Mouse (Mus musculus): ENCODE measurements around the gene Cd151.
"Not testable (repeated sequence)": the region's sequence is repeated elsewhere in the genome, so short reads cannot be mapped to it uniquely, and the experiment has no call there.

Cd151 gene

DNA sequence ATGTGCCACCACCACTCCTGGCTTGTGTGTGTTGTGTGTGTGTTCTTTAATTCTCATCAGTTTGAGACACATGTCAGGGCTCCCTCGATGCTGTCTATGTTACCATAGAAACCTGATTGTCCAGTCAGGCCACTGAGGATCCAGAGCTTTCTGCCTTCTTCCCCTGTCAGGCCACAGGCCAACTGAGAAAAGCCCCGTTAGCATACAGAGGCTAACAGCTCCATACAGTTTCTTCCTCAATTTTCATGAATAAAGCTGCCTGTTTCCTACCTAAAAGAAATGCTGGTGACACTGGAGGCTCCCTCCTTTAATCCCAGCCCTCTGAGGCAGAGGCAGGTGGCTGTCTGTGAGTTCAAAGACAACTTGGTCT, 30.7 kb upstream of the Cd151 start:
- DNase-seq = no peak

DNA sequence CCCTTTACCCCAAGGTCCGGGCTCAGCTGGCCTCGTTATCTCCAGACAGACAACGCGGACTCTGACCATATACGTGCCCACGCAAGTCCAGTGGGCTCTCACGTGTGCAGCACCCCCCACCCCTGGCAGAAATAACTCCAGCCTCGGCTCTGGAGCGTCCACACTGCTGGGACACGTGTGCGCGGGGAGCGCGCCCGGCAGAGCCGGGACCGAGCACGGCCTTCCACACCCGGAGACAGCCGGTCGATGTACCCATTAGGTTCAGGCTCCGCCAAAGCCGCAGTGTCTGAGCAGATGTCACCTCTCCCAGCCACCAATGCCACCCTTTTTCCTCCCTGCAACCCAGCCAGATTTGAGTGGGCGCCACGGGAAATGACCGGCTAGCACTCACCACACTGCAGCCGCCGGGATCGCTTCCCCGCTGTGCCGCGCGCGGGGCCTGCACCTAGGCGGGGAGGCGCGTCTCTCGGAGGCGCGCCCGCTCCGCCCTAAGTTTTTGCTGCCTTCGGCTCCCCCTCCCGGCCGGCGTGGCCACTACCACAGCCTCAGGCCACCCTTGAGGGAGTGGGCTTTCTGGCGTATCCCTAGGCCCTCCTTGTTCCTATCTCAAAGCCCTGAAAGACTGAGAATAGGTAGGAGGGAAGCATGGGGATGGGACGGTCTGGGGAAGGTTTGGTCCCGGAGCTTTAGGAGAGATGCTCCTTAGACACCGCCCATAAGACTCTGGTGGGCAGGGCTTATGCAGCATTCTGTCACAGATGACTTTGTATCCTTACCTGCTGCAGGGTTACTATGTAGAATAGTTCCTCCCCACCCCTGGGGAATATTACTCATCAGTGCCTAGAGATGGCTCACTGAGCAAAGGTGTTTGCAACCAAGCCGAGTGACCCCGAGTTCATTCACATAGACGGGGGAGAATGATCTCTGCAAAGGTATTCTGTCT, 29.7 kb upstream of the Cd151 start, which contains the start of gene Slc25a22:
Slc25a22 (minus strand) TSS at position 715 of the 943 bp plus-strand sequence.
- DNase-seq = peak; percentile 90

DNA sequence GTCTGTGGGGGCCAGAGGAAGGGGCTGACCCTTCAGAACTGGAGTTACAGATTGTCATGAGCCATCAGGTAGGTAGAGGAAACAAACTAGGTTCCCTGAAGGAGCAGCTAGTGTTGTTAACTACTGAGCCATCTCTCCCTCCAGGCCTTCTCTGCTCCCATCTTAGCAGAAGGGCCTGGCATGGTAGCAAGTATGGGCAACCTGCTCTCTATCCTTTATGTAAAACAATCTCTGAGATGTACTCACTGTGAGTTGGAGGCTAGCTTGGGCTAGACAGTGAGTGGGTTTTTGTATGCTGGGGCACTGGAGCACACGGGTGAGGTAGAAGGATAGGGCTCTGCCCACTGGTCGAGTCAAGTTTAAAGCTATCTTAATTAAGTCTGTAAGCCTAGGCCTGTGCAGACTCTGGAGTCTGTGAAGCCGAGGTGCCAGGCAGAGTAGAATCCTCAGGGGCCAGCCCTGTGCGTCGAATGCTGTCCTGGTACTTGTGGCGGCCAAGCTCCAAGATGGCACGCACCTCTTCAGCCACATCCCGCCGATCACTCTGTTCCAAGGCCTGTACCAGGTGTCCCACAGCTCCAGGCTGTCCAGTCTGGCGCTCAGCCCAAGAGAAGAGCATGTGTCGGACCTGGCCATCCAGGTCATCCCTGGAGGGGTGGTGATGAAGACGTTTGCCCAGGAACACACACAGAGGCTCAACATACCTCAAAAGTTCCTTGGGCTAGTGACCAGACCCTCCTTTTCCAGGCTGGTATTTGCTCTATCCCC, 28.8 kb upstream of the Cd151 start:
- DNase-seq = no peak

DNA sequence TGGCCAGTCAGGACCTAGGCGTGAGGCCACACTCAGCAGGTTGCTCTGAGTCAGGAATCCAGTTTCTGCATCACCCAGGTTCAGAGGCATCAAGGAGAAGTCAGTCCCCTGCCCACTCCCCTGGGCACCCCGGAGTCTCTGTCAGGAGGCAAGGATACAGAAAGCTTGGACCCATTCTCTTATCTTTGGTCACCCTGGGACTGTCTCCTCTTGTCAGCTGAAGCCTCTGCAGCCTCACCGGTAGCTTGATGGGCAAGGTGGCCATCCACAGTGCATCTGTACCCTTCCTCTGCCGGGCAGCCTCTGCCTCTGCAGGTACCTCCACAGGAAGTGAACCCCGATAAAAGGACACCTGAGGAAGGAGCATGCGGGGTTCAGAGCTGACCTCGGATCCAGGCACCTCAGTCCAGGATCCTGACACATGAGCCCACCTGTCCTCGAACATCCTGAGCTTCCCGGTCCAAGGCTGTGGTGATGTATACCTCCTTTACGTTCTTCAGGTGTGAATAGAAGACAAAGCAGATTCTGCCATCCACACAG, 28.0 kb upstream of the Cd151 start:
- no peak for DNase-seq

DNA sequence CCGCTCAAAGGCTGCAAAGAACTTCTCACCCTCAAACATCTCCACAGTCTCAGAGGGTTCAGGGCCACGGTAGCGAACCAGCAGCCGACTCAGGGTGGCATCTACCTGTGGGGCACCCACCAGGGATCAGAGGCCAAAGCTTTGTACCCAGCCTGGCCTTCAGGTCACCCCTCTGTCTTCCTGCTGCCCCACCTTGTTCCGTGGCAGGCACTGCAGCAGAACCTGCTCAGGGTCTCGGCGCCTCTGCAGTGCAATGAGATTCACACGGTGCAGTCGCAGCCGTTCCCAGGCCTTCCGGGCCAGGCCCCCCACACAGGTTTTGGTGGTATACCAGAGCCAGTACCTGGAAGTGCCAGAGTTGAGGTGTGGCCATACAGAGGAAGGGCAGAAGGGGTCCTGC, 27.4 kb upstream of the Cd151 start:
- no peak for DNase-seq

DNA sequence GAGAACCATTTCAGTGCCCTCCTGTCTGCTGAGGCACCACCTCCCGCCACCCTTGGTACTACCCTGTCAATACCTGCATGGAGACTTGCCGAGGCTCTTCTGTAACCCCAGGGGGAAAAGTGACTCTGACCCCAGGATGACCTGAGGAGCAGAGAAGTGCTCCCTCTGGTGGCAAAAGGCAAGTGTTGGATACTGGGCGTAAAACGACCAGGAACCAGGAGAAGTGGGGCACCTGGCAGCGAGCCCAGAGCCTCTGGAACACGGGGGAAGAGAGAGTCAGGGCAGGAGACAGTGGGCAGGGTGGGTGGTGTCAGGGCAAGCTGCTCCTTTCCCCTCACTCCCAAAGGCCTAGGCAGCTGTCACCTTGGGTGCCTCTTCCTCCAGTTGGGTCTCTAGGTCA, 26.6 kb upstream of the Cd151 start:
- peak; percentile 83 for DNase-seq

DNA sequence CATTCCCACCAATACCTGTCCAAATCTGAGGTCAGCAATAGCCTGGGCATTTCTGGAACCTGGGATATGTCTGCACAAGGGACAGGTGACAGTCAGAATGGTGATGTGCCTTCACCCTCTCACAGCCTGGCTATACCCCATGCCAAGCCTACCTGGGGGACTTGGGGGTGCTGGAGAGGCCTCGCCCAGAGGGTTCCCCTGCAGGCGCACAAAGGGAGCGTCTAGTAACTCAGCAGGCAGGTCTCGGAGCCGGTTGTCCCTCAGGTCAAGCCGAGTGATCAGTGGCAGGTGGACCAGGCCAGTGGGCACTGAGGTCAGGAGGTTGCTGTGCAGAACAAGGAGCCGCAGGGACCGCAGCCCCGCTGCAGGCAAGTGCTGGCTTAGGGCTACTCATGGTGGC, 25.7 kb upstream of the Cd151 start:
- no peak for DNase-seq

DNA sequence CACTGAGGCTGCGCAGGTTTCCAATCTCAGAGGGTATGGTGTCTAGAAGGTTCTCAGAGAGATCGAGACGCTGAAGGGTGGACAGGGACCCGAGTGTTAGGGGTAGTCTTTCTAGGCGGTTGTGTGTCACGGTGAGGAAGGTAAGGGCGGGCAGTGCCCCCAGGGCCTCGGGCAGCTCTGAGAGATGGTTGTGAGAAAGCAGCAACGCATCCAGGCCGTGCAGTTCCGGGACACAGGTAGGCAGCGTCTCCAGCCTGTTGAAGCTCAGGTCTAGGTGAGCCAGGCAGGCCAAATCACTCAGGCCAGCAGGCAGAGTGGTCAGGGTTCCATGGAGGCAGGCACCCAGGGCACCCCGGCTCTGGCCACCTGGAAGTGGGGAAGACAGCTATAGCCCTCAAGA, 25.0 kb upstream of the Cd151 start:
- no peak for DNase-seq

DNA sequence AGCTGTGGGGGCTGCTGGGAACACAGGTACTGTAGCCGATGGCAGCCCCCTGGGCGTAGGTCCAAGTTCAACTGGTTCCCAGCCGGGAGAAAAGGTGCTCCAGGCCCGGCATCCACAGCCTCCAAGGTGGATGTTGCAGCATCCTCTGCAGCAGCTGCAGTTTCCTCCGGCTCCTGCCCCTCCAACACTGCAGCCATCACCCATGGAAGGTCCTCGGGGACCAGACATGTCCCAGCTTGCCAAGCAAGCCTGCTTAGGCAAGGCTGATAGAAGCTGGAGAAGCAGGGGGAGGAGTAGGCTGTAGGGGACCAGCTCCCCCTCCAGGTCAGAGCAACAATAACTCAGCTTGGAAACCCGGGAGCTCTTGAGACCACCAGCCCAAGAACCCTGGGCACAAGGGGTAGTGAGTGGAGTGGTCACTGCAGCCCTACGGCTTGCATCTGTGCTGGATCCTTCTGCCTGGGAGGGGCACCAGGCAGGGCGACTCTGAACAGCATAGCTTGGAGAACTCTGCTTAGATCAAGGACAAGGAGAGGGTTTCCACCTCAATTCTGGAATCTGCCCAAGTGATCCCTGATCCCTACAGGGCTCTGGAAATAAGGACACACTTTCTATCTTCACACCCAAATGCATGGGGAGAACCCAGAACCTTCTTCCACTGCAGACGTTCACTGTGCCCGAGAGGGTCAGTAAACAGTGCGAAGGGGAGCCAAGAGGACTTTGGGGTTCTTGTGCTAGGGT, 23.9 kb upstream of the Cd151 start:
- no peak for DNase-seq

DNA sequence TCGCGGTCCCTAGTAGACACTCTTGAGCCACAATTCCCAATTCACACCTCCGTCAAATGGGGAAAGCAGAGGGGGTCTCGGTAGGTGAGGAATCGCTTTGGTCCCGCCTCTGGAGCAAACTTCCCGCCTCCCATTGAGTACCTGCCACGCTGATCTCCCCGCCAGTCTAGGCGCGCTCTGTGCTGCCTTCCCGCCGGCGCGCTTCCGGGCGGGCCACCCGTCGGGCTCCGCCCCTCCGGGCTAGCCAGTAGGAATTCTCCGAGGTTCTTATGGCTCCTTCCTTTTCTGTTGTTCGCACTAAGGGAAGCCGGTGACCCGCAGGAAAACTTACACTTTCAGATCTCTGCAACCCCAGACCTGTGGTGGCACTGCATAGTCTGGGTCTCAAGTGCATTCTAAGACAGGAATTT, 23.4 kb upstream of the Cd151 start, which contains the start of gene Pidd1:
Pidd1 (minus strand) TSS at position 198 of the 410 bp plus-strand sequence.
- DNase-seq = peak; percentile 82

DNA sequence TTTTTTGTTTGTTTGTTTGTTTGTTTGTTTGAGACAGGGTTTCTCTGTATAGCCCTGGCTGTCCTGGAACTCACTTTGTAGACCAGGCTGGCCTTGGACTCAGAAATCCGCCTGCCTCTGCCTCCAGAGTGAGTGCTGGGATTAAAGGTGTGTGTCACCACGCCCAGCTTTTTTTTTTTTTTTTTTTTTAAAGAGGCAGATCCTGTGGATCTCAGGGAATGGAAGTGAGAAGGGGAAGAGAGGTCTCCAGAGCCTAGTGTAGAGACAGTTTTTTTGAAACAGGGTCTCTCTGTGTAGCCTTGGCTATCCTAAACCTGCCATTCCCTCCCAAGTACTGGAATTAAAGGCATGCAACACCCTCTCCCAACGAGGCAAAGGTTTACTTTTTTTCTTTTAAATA, 20.8 kb upstream of the Cd151 start:
- not testable (repeated sequence) for DNase-seq

DNA sequence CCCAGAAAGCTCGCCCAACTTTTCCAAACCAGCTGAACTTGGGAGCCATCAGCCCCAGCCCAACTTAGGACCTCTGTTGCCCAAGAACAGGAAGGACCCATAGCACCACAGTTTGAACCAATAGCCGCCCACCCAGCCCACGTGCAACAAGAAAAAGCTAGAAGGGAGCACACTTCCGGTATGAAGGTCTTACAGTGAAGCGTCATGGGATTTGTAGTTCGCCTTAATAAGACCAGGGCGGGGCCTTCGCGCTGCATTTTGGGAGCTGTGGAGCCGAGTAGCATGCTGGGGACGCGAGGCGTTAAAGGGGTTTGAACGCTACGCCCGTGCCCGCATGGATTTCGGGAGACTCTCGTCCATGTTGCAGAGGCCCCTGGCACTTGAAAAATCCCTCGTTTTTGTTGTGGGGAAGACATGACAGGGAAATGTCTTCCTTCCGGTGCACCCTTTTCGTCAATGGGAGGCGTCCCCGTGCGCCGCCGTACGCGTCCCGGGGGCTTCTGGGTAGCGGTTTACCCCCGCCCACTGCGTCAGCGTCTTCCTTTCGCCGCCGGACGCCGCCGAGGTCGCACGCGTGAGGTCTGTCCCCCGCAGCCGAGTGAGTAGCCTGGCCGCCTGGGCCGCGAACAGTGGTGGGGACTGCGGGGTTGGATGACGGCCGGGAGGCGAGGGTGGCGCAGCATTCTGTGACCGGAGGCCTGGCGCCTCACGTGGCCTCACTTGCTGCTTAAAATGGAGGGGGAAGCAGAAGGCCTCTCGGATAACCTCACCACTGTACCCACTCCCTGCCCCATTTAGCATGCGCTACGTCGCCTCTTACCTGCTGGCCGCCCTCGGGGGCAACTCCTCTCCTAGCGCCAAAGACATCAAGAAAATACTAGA, 19.8 kb upstream of the Cd151 start, which contains the start of gene Rplp2:
Rplp2 (plus strand) TSS at position 261 of the 882 bp plus-strand sequence.
- DNase-seq = peak; percentile 96

DNA sequence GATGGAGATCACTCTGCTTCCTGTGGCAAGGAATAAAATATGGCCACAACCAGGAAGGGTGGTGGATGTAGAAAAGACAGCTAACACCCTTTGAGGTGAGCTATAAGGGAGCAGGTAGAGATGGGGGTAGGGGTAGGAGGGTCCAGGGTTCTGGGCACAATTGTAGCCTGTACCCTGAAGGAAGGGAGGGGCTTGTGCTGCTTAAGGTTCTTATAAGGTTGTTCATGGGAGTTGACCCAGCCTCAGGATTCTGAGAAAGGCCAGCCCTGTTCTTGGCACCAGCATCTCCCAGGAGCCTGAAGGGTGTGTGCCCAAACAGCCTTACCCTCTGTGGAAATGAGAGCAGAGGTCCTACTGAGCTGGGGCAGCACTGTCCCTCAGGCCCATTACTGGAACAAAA, 15.3 kb upstream of the Cd151 start:
- DNase-seq = no peak

DNA sequence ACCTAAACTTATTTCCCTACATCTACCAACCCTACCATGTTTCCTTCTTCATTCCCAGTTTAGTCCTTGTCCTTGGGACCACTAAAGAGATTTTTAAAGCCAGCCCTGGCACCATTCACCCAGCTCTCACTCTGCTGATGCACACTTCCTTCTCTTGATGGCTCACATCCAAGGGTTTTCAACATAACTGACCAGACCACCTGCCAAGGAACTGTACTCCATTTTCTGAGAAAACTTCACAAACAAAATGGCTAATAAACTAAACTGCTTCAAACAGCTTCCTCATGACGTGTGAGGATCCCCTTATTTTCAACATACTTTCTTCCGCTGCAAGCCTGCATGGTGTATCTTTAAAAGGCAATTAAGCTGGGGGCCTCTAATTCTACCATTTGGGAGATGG, 13.6 kb upstream of the Cd151 start:
- DNase-seq = no peak

DNA sequence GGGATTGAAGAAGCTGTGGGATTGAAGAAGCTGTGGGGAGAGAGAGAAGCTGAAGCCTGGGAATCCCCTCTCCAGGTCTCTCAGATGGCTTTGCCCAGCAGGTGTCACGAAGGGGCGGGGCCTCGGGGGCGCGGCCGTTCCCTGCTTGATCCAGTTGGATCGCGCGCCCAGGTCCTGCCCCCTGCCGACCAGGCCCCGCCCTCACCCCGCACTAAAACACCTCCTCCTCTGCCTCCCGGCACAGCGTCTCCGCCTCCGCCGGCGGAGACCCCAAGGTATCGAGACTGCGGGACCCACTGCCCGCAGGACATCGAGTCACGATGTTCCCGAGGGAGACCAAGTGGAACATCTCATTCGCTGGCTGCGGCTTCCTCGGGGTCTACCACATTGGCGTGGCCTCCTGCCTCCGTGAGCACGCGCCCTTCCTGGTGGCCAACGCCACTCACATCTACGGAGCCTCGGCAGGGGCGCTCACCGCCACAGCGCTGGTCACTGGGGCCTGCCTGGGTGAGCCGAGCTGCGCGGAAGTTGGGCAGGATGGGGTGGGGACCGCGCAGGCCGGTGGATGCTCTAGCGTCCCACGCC, 12.1 kb upstream of the Cd151 start, which contains the start of gene Pnpla2:
Pnpla2 (plus strand) TSS at position 232 of the 585 bp plus-strand sequence.
- peak; percentile 99 for DNase-seq

DNA sequence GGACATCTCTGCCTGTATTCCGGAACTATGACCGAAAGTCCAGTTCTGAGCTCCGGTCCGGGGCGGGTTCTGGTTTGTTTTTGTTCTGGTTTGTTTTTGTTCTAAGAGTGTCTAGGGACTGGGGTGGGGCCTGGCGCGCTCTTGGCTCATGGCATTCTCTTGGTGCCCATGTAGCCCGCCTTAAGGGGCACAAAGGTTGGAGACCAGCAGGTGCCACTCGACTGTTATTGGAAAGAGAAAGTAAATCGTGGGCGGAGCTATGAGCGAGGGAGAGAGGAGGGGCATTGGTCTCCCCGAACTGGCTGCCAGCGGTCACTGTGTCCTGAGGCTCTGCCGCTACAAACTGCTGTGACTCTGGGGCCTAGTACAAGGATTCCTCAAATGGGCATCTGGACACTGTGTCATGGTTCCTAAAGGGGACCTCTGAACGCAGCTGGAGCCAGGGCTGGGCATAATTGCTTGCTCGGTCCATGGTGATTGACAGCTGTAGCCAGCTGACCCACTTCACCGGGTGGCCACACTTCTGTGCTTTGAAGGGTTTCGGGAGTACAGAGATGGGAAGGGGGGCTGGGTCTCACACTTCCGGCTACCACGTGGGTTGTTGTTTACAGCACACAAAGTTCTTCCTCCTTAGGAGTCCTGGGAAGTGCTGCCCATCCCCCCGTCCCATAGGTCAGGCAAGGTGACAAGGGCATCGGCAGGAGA, 11.4 kb upstream of the Cd151 start:
- DNase-seq = peak; percentile 92

DNA sequence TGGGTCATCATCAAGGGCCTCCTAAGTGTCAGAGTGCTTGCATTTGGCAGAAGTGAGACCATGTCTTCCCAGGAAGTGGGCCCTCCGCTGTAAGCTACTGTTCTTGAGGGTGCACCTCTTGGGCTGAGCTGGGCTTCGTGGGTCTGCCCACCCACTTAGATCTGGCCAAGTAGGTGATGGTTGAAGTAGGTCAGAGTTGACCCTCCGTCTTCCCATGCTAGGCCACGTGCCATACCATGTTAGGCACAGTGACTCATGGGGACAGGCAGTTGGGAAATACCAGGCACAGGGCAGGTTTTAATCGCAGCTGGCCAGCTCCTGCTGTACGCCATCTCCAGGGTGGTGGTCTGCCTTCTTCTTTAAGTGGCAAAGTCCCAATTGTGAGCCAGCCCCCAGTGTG, 10.5 kb upstream of the Cd151 start:
- DNase-seq = no peak

DNA sequence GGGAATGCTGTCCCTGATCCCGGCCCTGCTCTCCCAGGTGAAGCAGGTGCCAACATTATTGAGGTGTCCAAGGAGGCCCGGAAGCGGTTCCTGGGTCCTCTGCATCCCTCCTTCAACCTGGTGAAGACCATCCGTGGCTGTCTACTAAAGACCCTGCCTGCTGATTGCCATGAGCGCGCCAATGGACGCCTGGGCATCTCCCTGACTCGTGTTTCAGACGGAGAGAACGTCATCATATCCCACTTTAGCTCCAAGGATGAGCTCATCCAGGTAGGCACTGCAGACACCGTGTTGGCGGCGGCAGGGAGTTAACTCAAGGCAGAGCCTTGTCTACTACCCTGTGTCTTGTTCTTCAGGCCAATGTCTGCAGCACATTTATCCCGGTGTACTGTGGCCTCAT, 10.0 kb upstream of the Cd151 start:
- no peak for DNase-seq

DNA sequence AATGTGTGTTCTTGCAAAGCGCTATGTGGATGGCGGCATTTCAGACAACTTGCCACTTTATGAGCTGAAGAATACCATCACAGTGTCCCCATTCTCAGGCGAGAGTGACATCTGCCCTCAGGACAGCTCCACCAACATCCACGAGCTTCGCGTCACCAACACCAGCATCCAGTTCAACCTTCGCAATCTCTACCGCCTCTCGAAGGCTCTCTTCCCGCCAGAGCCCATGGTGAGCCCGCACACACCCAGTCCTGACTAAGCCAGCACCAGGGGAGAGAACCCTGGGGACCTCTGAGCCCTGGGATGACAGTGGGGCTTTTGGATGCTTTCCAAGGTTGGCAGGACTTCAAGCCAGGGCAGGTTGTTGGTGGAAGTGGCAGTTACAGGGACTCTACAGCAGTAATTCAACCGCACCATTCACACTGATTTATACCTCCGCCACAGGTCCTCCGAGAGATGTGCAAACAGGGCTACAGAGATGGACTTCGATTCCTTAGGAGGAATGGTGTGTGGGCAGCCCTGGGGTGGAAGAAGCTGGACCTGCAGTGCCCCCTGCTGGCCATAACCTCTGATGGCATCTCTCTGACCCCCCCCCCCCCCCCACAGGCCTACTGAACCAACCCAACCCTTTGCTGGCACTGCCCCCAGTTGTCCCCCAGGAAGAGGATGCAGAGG, 9.1 kb upstream of the Cd151 start:
- peak; percentile 65 for DNase-seq

DNA sequence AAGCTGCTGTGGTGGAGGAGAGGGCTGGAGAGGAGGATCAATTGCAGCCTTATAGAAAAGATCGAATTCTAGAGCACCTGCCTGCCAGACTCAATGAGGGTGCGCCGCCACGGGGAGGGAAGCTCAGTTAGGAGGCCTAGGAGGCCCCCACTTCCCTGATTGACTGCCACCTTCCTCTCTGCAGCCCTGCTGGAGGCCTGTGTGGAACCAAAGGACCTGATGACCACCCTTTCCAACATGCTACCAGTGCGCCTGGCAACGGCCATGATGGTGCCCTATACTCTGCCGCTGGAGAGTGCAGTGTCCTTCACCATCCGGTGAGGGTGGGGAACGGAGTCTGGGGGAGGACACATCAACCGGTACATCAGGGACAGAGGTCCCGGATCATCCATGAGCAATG, 8.5 kb upstream of the Cd151 start:
- DNase-seq = no peak

All from lung, postnatal 10 days (tissue).